In the genomic region with DNA sequence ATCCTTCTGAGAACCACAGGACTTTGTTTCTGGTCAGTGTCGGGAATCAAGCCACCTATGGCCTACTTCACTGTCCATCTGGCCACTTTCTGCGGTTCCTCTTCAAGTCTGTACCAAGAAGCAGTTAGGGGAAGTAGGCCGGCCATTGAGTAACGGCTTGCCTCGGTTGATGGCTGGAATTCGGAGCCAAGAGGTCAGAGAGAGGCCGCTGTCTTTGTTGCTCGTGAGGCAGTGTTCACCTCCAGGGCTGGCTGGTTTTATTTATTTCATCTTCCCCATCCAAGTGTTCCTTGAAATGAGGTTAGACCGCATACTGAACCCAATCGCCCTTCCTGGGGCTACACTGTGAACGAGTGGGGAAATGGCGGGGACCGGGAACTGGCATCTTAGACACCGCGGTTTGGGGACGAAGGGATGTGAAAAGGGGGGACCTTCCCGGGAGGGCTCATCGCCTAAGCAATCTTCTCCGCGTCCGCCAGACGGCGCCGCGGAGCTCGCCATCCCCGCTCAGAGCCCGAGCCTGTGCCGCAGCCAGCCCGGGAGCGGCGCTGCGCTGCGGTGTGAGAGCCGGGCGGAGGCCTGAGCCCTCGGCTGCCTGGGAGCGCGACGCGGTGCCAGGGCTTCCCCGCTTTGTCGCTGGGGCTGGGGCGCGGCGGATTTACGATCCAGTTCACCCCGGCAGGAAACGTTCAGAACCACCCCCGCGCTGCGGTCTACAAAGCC, we compare ENCODE assay signal across 8 mouse cellular contexts. TPM values are rescaled to one million over a fixed set of nuclear protein-coding genes. Genes with fewer than 3 reads are reported as not detected.
DNase-seq lines count a peak whose midpoint lies in the region; ATAC-seq and TF ChIP-seq lines count a peak whose summit lies in the region.

A gene (plus strand): TSS at position 595 of the 723 bp plus-strand sequence.

- H3K4me3 ChIP-seq in hindbrain, embryonic 15.5 days: peak within 1 kb of the TSS; percentile 93
- H3K4me3 ChIP-seq in left cerebral cortex, adult 2 months: peak within 1 kb of the TSS; percentile 62
- peak within 1 kb of the TSS; percentile 39 for H3K4me3 ChIP-seq in macrophage (ENCODE audit: inconsistent target)

- peak within 1 kb of the TSS; percentile 98 for H3K9ac ChIP-seq in hindbrain, embryonic 15.5 days

- H3K27me3 ChIP-seq in hindbrain, embryonic 15.5 days: peaks cover 22% of the 10 kb centered on the region

- peak within 1 kb of the TSS; percentile 84 for H3K4me2 ChIP-seq in hindbrain, embryonic 15.5 days

- no peaks in the 10 kb centered on the region for H3K9me3 ChIP-seq in hindbrain, embryonic 15.5 days

- H3K4me1 ChIP-seq in hindbrain, embryonic 15.5 days (replicated peaks): peaks cover 25% of the 10 kb centered on the region

- peak; percentile 89 for ATAC-seq in hindbrain, embryonic 15.5 days (ENCODE audit: low FRiP score, low read depth)

- peak; percentile 96 for TF ChIP-seq CTCF in left cerebral cortex, adult 2 months (IDR thresholded peaks at IDR 0.05)

- H3K27ac ChIP-seq in hindbrain, embryonic 15.5 days (replicated peaks): peak within 1 kb of the TSS; percentile 92
- peak within 1 kb of the TSS; percentile 95 for H3K27ac ChIP-seq in left cerebral cortex, adult 2 months
- peak within 1 kb of the TSS; percentile 78 for H3K27ac ChIP-seq in macrophage

- DNase-seq in T-cell, adult 2 months (ENCODE audit: low spot score): peak; percentile 95
- peak; percentile 89 to 90 for DNase-seq in cerebellum, postnatal 10 days
- peak; percentile 78 to 85 for DNase-seq in frontal cortex, postnatal 36 days (ENCODE audit: low spot score in 2 of 2)
- DNase-seq in left cerebral cortex, adult 2 months (ENCODE audit: extremely low spot score in 1 of 2, low spot score in 2 of 2): peak; percentile 82 to 84
- DNase-seq in retina, postnatal 1 day: peak; percentile 91
- peak; percentile 55 to 59 for DNase-seq in urinary bladder, postnatal 36 days (ENCODE audit: low spot score in 2 of 2)

- peaks cover 22% of the 10 kb centered on the region for H3K79me2 ChIP-seq in macrophage (ENCODE audit: inconsistent target)

- no peaks in the 10 kb centered on the region for H3K36me3 ChIP-seq in hindbrain, embryonic 15.5 days
- no peaks in the 10 kb centered on the region for H3K36me3 ChIP-seq in macrophage (ENCODE audit: inconsistent target)

- intact Hi-C loops in left cerebral cortex, adult 2 months (cut with DNase I): loop anchor here (1.0 kb wide), 1 partner anchor 41 kb away; no protein-coding TSS in a partner anchor

- 2% methylated on average over 37 of the region's 52 CpGs for WGBS in hindbrain, embryonic 15.5 days
- 2% methylated on average over 42 of the region's 52 CpGs for WGBS in macrophage (ENCODE audit: missing documents)

RNA-seq across cellular contexts. Expression of the gene that starts here (rescaled TPM):
- 54.0 and 74.6 TPM in 2 replicates for polyA plus RNA-seq in hindbrain, embryonic 15.5 days (2015; fragmentation: Nextera tagmentation; extraction: Ambion mirVana)
- total RNA-seq in left cerebral cortex, adult 2 months (2021): 100 to 1,000 TPM; 122 to 125 TPM
- total RNA-seq in macrophage (2018; cell fraction: chromatin; rRNA removed): 10 to 100 TPM in 23 of 26 experiments, 1 to 10 TPM in 3; 5.7 to 68.9 (median 24.3) TPM
- total RNA-seq in macrophage (2018; cell fraction: cytosol; rRNA removed): 10 to 100 TPM; 29.1 to 74.7 (median 52.3) TPM
- total RNA-seq in macrophage (2018; cell fraction: nucleus; rRNA removed): 10 to 100 TPM; 25.7 to 91.1 (median 47.9) TPM
- 37.2 to 59.2 TPM (median 48.4 TPM) in 3 replicates for polyA plus RNA-seq in macrophage (2018)

Comparison
In these comparisons a context has a peak if more than half of its experiments do, and no peak if none do; other contexts are left out.
1. Peak in every context shown above with its lines: DNase-seq, ATAC-seq, H3K4me3 ChIP-seq and H3K27ac ChIP-seq.
2. H3K4me3 ChIP-seq: peak in every context shown above with its lines; median percentile 93 in hindbrain, embryonic 15.5 days; 62 in left cerebral cortex, adult 2 months; 39 in macrophage.